Mouse (Mus musculus) C2C12 (cell line): Measurements from ENCODE around the gene Sparc.

ENCODE experiments used
- CEBPB ChIP-seq: IDR thresholded peaks from one replicate; pipeline ENCODE4 v1.6.1; 2011; ENCODE audit warnings: low read depth, mild to moderate bottlenecking, control low read depth, moderate library complexity
- CTCF ChIP-seq: IDR thresholded peaks from one replicate; pipeline ENCODE4 v1.5.1; 2011; ENCODE audit not compliant: control insufficient read depth, insufficient read depth, insufficient read length
- MAX ChIP-seq: IDR thresholded peaks from one replicate; pipeline ENCODE4 v1.6.1; 2011; ENCODE audit warnings: mild to moderate bottlenecking, control low read depth
- MYOD1 ChIP-seq: IDR thresholded peaks from one replicate; pipeline ENCODE4 v1.6.1; 2011; ENCODE audit warnings: low read depth; ENCODE audit not compliant: control insufficient read depth, insufficient read length
- MYOG ChIP-seq: IDR thresholded peaks from one replicate; pipeline ENCODE4 v1.6.1; 2011; ENCODE audit not compliant: control insufficient read depth, insufficient read length; ENCODE audit errors: extremely low read depth
- USF1 ChIP-seq: IDR thresholded peaks from one replicate; pipeline ENCODE4 v1.6.1; 2011; ENCODE audit warnings: low read depth, mild to moderate bottlenecking, control low read depth, moderate library complexity

DNA sequence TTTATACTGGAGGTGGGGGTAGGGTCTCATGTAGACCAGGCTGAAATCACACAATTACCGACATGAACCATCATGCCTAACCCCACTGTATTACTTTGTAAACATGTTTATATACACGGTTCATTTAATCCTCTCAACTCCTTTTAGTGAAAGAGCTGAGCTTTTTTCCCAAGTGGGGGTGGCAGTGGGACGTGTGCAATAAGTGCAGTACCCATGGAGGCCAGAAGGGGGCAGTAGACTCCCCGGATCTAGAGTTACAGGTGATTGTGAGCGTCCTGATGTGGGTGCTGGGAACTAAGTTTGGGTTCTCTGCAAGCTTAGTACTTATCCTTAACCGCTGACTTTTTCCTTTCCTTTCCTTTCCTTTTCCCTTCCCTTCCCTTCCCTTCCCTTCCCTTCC is 49.1 kb downstream of the Sparc start:
- no peak for TF ChIP-seq MYOG
- TF ChIP-seq CTCF = no peak
- no peak for TF ChIP-seq USF1
- no peak for TF ChIP-seq MAX
- no peak for TF ChIP-seq CEBPB
- TF ChIP-seq MYOD1 = no peak
